Mouse (Mus musculus) hindbrain, embryonic 16.5 days (tissue): ENCODE data around the gene Lmtk2. TPM values are rescaled to one million over a fixed set of nuclear protein-coding genes. Genes with fewer than 3 reads are reported as not detected.

Source experiments
- ATAC-seq: fragments of 200-750 bp; cut with Nextera tagmentation; 2 replicates; pipeline ENCODE4 v1.8.0; 2017; ENCODE audit warnings: moderate TSS enrichment, moderate library complexity
- H3K27ac ChIP-seq: fragments of 300-500 bp; sonication (generic); 2 replicates; pipeline ENCODE4 v1.5.1; 2014; ENCODE audit warnings: low read depth, mild to moderate bottlenecking, control low read depth, low read length, moderate library complexity
- H3K27me3 ChIP-seq: fragments of 300-500 bp; sonication (generic); replicated peaks from 2 replicates; pipeline ENCODE4 v1.6.1; 2014; ENCODE audit warnings: low read length; ENCODE audit not compliant: control insufficient read depth, insufficient read depth
- H3K36me3 ChIP-seq: fragments of 300-500 bp; sonication (generic); 2 replicates; pipeline ENCODE4 v1.6.1; 2014; ENCODE audit warnings: mild to moderate bottlenecking, low read length, moderate library complexity, mixed read lengths; ENCODE audit not compliant: control insufficient read depth, insufficient read depth
- H3K4me1 ChIP-seq: fragments of 300-500 bp; sonication (generic); 2 replicates; pipeline ENCODE4 v1.6.1; 2014; ENCODE audit warnings: low read depth, low read length; ENCODE audit not compliant: control insufficient read depth, insufficient read depth
- H3K4me2 ChIP-seq: fragments of 300-500 bp; sonication (generic); 2 replicates; pipeline ENCODE4 v1.6.1; 2014; ENCODE audit warnings: mild to moderate bottlenecking, low read length, control low read depth, moderate library complexity
- H3K4me3 ChIP-seq: fragments of 300-500 bp; sonication (generic); 2 replicates; pipeline ENCODE4 v1.5.1; 2014; ENCODE audit warnings: mild to moderate bottlenecking, low read length, control low read depth, moderate library complexity
- H3K9ac ChIP-seq: fragments of 300-500 bp; sonication (generic); 2 replicates; pipeline ENCODE4 v1.6.1; 2014; ENCODE audit warnings: low read depth, mild to moderate bottlenecking, control low read depth, low read length, moderate library complexity
- H3K9me3 ChIP-seq: fragments of 300-500 bp; sonication (generic); 2 replicates; pipeline ENCODE4 v1.6.1; 2014; ENCODE audit warnings: mild to moderate bottlenecking, low read length, moderate library complexity; ENCODE audit not compliant: control insufficient read depth
- WGBS: fragments of 180-500 bp; shearing (Covaris S2); extraction: QIAGEN DNeasy Blood & Tissue Kit; methylation state at CpG from one replicate; pipeline ENCODE4 v1.1.7; 2014; 5-methylcytosine and 5-hydroxymethylcytosine counted together
- polyA plus RNA-seq: library from polyadenylated mRNA; unstranded; fragments of >200 nt; fragmentation: Nextera tagmentation; extraction: Ambion mirVana; gene quantifications from 2 replicates; pipeline ENCODE4 v1.2.1, GENCODE M21; 2015

The Lmtk2 gene
- polyA plus RNA-seq, 1 experiment from 2014 or later = 9.1 TPM

GRCm38 (mm10) chr5:144207478-144207877 is 107.2 kb downstream of the Lmtk2 start:
- Histone ChIP-seq H3K9me3 (no peaks in the 10 kb centered on the region), H3K4me3 (no peak overlapping the region), H3K36me3 (peaks cover 46% of the 10 kb centered on the region), H3K9ac (no peak overlapping the region), H3K4me1 (no peaks in the 10 kb centered on the region), H3K4me2 (no peak overlapping the region), H3K27ac (no peak overlapping the region), H3K27me3 (no peaks in the 10 kb centered on the region)
- 52% methylated on average over 11 of the region's 11 CpGs for WGBS
- ATAC-seq = no peak

GRCm38 (mm10) chr5:144214453-144214852 is 114.2 kb downstream of the Lmtk2 start:
- ATAC-seq = no peak
- Histone ChIP-seq H3K9me3 (no peaks in the 10 kb centered on the region), H3K4me3 (no peak overlapping the region), H3K9ac (no peak overlapping the region), H3K4me1 (no peaks in the 10 kb centered on the region; the same call in 1 of the 2 replicates), H3K36me3 (peaks cover 39% of the 10 kb centered on the region), H3K27me3 (no peaks in the 10 kb centered on the region), H3K27ac (no peak overlapping the region), H3K4me2 (no peak overlapping the region)
- 30% methylated on average over 7 of the region's 7 CpGs for WGBS

GRCm38 (mm10) chr5:144215992-144216391 is 115.8 kb downstream of the Lmtk2 start:
- Histone ChIP-seq H3K4me3 (no peak overlapping the region), H3K27ac (no peak overlapping the region), H3K4me1 (no peaks in the 10 kb centered on the region; the same call in 1 of the 2 replicates), H3K9ac (no peak overlapping the region), H3K9me3 (no peaks in the 10 kb centered on the region), H3K4me2 (no peak overlapping the region), H3K36me3 (peaks cover 31% of the 10 kb centered on the region), H3K27me3 (no peaks in the 10 kb centered on the region)
- no peak for ATAC-seq
- 80% methylated on average over 2 of the region's 2 CpGs for WGBS

GRCm38 (mm10) chr5:144218061-144218460 is 117.8 kb downstream of the Lmtk2 start:
- H3K36me3 ChIP-seq = peaks cover 24% of the 10 kb centered on the region
- 89% methylated on average over 7 of the region's 7 CpGs for WGBS

GRCm38 (mm10) chr5:144219306-144219705 is 119.1 kb downstream of the Lmtk2 start:
- Histone ChIP-seq H3K27ac (no peak overlapping the region), H3K4me2 (no peak overlapping the region), H3K36me3 (peaks cover 14% of the 10 kb centered on the region), H3K9me3 (no peaks in the 10 kb centered on the region), H3K4me3 (no peak overlapping the region), H3K27me3 (no peaks in the 10 kb centered on the region), H3K9ac (no peak overlapping the region), H3K4me1 (peaks cover 10% of the 10 kb centered on the region)
- ATAC-seq = no peak
- WGBS = 70% methylated on average over 12 of the region's 12 CpGs

More at GRCm38 (mm10) chr5:144218061-144218460, 117.8 kb downstream of the Lmtk2 start:
- H3K9me3 ChIP-seq = no peaks in the 10 kb centered on the region
- H3K27me3 ChIP-seq = no peaks in the 10 kb centered on the region
- H3K4me1 ChIP-seq = peaks cover 10% of the 10 kb centered on the region
- no peak overlapping the region for H3K4me3 ChIP-seq
- H3K4me2 ChIP-seq = no peak overlapping the region
- ATAC-seq = no peak
- H3K9ac ChIP-seq = no peak overlapping the region
- H3K27ac ChIP-seq = no peak overlapping the region

- WGBS = 81% methylated on average over 5 of the region's 5 CpGs
- H3K27ac ChIP-seq = no peak overlapping the region
- H3K36me3 ChIP-seq = peaks cover 7% of the 10 kb centered on the region
- H3K27me3 ChIP-seq = no peaks in the 10 kb centered on the region
- no peak overlapping the region for H3K9ac ChIP-seq
- no peak overlapping the region for H3K4me2 ChIP-seq
- no peak for ATAC-seq
- peaks cover 13% of the 10 kb centered on the region for H3K4me1 ChIP-seq
- H3K4me3 ChIP-seq = no peak overlapping the region
- no peaks in the 10 kb centered on the region for H3K9me3 ChIP-seq
These were observed 119.7 kb downstream of the Lmtk2 start for GRCm38 (mm10) chr5:144219936-144220335.

GRCm38 (mm10) chr5:144221305-144221704 is 121.1 kb downstream of the Lmtk2 start:
- Histone ChIP-seq H3K9ac (no peak overlapping the region), H3K4me3 (no peak overlapping the region), H3K4me1 (peaks cover 13% of the 10 kb centered on the region), H3K36me3 (peaks cover 5% of the 10 kb centered on the region), H3K27ac (no peak overlapping the region), H3K27me3 (no peaks in the 10 kb centered on the region), H3K9me3 (no peaks in the 10 kb centered on the region), H3K4me2 (no peak overlapping the region)
- ATAC-seq = no peak
- WGBS = 73% methylated on average over 4 of the region's 4 CpGs

- H3K4me3 ChIP-seq = peak overlapping the region; percentile 52
- H3K27ac ChIP-seq = peak overlapping the region; percentile 74
- H3K27me3 ChIP-seq = no peaks in the 10 kb centered on the region
- no peaks in the 10 kb centered on the region for H3K36me3 ChIP-seq
- peak overlapping the region; percentile 74 for H3K9ac ChIP-seq
- 3% methylated on average over 25 of the region's 25 CpGs for WGBS
- peak; percentile 76 for ATAC-seq
- H3K4me2 ChIP-seq = peak overlapping the region; percentile 94
- H3K4me1 ChIP-seq = peaks cover 13% of the 10 kb centered on the region
- H3K9me3 ChIP-seq = no peaks in the 10 kb centered on the region
These were observed 122.7 kb downstream of the Lmtk2 start for GRCm38 (mm10) chr5:144222811-144223502.

GRCm38 (mm10) chr5:144223503-144223862 is 123.2 kb downstream of the Lmtk2 start, which contains the start of gene Tecpr1:
Gene Tecpr1 (minus strand): TSS chr5:144223615.
- H3K27me3 ChIP-seq = no peaks in the 10 kb centered on the region
- peak within 1 kb of the TSS; percentile 52 for H3K4me3 ChIP-seq
- WGBS = under 1% methylated on average over 37 of the region's 37 CpGs
- peak within 1 kb of the TSS; percentile 74 for H3K27ac ChIP-seq
- ATAC-seq = peak; percentile 98
- H3K9me3 ChIP-seq = no peaks in the 10 kb centered on the region
- H3K4me2 ChIP-seq = peak within 1 kb of the TSS; percentile 94
- H3K4me1 ChIP-seq = peaks cover 13% of the 10 kb centered on the region
- peak within 1 kb of the TSS; percentile 74 for H3K9ac ChIP-seq
- no peaks in the 10 kb centered on the region for H3K36me3 ChIP-seq
